Mouse (Mus musculus) liver, embryonic 14.5 days (tissue): ENCODE data around the gene Gm37240.

Source experiments
- CTCF ChIP-seq: IDR thresholded peaks from 2 replicates; pipeline ENCODE4 v1.5.1; 2016; ENCODE audit warnings: antibody characterized with exemption, low read depth, control low read depth
- EP300 ChIP-seq: IDR thresholded peaks from 2 replicates; pipeline ENCODE4 v1.6.1; 2016; ENCODE audit warnings: antibody characterized with exemption, low read depth

- TF ChIP-seq CTCF (no peak), EP300 (no peak)
Measured at GRCm38 (mm10) chr3:85022800-85023199, 864.5 kb downstream of the Gm37240 start.
